Mouse (Mus musculus): ENCODE measurements around the gene Tspan1. TPM values are rescaled to one million over a fixed set of nuclear protein-coding genes. Genes with fewer than 3 reads are reported as not detected.

Gene Tspan1
- total RNA-seq, 2 experiments from 2014 or later, result not detected

DNA sequence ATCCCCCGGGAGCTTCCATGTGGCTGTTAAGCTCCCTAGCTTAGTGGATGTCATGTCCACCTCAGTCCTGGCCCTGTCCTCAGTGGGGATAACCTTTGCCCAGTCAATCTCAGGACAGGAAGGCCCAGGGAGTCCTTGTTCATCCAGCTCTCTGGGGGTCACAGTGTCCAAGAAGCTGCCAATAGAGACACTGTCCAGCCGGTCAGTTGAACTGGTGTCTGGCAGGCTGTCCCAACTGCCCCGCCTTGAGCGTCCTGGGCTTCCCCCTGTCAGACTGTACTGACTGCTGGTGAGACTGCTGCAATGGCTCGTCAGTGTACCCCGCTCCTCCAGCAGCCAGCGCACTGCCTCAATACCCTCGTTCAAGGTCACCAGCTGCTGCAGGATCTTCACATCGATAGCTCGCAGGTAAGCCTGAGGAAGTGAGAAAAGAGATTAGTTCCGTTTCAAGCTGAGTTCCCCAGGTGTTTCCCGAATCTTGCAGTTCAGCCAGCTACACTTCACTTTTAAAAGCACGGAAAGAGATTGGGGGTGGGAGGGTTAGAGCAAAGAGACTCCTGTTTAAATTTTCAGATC is 29.9 kb downstream of the Tspan1 start:
- no peak for ATAC-seq (replicated peaks; ENCODE audit: low FRiP score, poor library complexity, severe bottlenecking)

DNA sequence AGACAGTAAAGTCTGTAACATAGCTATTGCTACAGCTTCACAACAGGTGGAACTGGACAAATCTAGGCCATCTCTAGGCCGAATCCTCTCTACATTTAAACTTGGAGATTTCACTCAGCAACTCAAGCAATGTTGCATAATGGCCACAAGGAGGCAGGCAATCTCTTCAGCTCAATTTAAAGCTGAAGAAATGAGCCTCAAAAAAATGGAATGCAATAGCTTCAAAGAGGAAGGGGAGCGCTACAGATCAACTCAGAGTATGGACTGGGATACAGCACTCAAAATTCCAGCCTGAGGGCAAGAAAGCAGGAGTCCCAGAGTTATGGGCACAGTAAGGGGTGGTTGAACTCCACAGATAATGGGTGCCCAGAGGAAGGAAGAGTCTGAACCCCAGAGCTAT is 32.4 kb downstream of the Tspan1 start:
- no peak for ATAC-seq (replicated peaks; ENCODE audit: low FRiP score, poor library complexity, severe bottlenecking)

DNA sequence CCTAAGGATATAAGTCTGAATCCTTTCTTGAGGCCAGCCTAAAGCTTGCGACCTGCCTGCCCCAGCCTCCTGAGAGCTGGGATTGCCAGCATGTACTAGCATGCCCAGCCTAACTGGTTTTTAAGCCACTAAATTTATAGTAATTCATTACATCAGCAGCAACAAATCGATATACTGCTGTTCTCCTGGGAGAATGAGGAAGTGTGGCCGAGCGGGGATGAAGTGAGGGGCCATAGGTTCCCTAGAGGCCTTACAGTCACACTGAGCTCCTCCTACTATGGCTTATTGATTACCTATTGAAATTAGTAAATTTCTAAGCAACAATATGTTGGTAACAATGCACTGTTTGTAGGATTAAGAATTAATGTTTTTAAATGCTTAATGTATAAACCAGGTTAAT is 34.3 kb downstream of the Tspan1 start:
- no peak for ATAC-seq (replicated peaks; ENCODE audit: low FRiP score, poor library complexity, severe bottlenecking)

DNA sequence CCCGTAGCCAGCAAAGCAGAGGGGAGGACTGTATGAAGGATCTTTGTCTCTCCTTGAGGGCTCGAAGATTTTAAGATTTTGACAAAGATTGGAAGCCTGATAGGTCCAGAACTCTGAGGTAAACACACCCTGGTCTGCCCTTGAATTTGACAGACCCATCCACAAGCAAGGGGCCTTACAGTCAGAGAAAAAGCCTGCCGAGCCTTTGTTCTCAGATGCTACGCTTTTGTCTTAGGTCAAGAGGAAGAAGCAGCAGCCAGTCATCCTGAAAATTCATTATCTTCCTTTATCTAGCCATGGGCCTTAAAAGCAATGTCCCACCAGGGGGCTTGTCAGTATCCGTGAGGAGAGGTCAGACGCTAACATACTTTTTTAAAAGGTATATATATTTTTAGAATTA is 39.4 kb downstream of the Tspan1 start:
- ATAC-seq (replicated peaks; ENCODE audit: low FRiP score, poor library complexity, severe bottlenecking), result no peak

DNA sequence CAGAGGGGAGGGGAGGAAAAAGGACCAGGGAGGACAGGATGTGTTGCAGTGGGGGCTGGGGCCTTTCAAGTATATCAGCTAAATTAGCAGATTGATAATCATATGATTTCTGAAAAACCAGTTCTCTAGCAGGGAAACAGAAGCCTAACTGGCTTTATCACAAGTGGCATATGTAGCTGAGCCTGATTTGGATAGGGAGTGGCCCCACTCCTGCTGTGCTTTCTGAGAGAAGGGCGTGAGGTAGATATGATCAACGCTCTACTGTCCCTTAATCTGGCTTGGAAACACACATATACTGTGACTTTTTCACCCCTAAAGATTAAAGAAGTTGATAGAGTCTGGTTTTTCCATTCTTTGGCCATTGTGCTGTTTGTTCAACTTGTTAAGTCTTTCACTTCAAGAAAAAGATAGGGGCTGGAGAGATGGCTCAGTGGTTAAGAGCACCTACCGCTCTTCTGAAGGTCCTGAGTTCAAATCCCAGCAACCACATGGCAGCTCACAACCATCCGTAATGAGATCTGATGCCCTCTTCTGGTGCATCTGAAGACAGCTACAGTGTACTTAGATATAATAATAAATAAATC is 41.5 kb downstream of the Tspan1 start:
- no peak for ATAC-seq (replicated peaks; ENCODE audit: low FRiP score, poor library complexity, severe bottlenecking)

DNA sequence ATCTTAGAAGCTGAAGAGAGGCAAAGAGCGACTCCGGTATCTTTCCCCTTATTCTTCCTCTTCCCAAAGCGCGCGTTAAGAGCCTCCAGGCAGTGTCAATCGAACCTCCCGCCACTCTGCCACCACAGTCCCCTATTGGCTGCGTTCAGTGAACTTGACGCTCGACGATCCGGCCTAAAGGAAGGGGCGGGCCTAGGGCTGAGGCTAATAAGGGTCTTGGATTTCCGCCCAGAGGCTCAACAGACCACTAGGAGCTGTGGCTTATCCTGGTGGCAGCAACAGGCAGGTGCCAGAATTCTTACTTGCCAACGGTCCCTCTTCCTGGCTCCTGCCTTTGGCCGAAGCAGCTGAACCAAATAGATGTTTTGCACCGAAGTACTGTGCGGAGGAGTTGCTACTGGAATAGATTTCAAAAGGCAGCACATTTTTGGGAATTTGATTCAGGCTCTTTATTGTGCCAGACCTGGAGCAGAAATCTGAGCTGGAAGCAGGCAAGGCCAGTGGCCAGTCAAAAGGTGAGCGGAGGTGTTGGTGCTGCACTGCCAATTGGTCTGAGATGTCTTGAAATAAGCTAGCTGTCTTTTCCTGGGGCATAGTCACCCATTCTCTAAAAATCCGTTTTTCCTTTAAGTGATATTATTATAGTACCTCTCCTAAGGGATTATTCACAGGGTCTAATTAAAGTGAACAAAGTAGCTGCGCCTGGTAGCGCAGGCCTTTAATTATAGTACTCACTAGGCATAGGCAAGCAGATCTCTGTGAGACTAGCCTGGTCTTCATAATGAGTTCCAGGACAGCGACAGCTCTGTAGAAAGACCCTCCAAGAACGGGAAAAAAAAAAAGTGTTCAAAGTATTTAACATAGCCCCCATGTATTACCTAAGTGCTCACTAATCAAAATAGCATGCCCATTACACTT is 43.5 kb downstream of the Tspan1 start, which contains the start of the genes Rad54l and Pomgnt1:
TSS of gene Rad54l (minus strand) at position 89 of the 918 bp plus-strand sequence.
TSS of gene Pomgnt1 (plus strand) at position 239 of the 918 bp plus-strand sequence.
- ATAC-seq (replicated peaks; ENCODE audit: low FRiP score, poor library complexity, severe bottlenecking), result peak; percentile 97

DNA sequence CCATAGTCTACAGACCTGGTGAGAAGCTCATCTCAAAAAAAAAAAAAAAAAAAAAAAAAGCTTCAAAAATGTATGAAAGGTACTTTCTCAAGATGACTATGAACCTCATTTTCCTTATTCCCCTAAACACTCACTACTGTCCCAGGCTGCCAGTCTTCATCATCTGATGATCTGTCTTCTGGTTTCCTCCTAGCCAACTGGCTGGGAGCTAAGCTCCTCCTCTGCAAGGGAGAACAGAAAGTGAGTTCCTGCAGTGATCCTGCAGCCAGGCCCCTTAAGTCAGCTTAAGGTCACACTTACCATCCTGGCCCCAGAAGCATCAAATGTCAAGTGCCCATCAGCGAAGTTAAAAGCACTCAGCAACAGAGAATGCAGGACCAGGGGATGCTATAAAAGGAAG is 44.6 kb downstream of the Tspan1 start:
- ATAC-seq (replicated peaks; ENCODE audit: low FRiP score, poor library complexity, severe bottlenecking), result peak; percentile 68

Other genes starting within 250 kb of the Tspan1 start
- not detected in 2 replicates for gene Dmbx1, start 227.7 kb downstream of the Tspan1 start, total RNA-seq (2015; ENCODE audit: low replicate concordance)
- not detected in 2 replicates for gene Dmbx1, start 227.7 kb downstream of the Tspan1 start, total RNA-seq (2017; ENCODE audit: low replicate concordance)
- gene Faah, start 149.7 kb downstream of the Tspan1 start, total RNA-seq (2015; ENCODE audit: low replicate concordance), result 0.84 TPM in 1 of 2 replicates, not detected in the other
- 0.64 TPM in 1 of 2 replicates, not detected in the other for gene Faah, start 149.7 kb downstream of the Tspan1 start, total RNA-seq (2017; ENCODE audit: low replicate concordance)
- 0.84 and 3.6 TPM in 2 replicates for gene Nsun4, start 113.7 kb downstream of the Tspan1 start, total RNA-seq (2015; ENCODE audit: low replicate concordance)
- gene Nsun4, start 113.7 kb downstream of the Tspan1 start, total RNA-seq (2017; ENCODE audit: low replicate concordance), result 1.4 and 2.1 TPM in 2 replicates
- gene Uqcrh, start 92.5 kb downstream of the Tspan1 start, total RNA-seq (2015; ENCODE audit: low replicate concordance), result 302 and 380 TPM in 2 replicates
- 113 and 237 TPM in 2 replicates for gene Uqcrh, start 92.5 kb downstream of the Tspan1 start, total RNA-seq (2017; ENCODE audit: low replicate concordance)
- gene Lrrc41, start 92.3 kb downstream of the Tspan1 start, total RNA-seq (2015; ENCODE audit: low replicate concordance), result 8.3 and 9.2 TPM in 2 replicates
- 5.4 and 11.9 TPM in 2 replicates for gene Lrrc41, start 92.3 kb downstream of the Tspan1 start, total RNA-seq (2017; ENCODE audit: low replicate concordance)
- 40.2 and 41.8 TPM in 2 replicates for gene Rad54l, start 43.9 kb downstream of the Tspan1 start, total RNA-seq (2015; ENCODE audit: low replicate concordance)
- gene Rad54l, start 43.9 kb downstream of the Tspan1 start, total RNA-seq (2017; ENCODE audit: low replicate concordance), result 25.8 and 51.3 TPM in 2 replicates
- gene Pomgnt1, start 43.8 kb downstream of the Tspan1 start, total RNA-seq (2015; ENCODE audit: low replicate concordance), result 1.4 TPM in 1 of 2 replicates, not detected in the other
- gene Pomgnt1, start 43.8 kb downstream of the Tspan1 start, total RNA-seq (2017; ENCODE audit: low replicate concordance), result 1.0 and 2.6 TPM in 2 replicates
- not detected in 2 replicates for gene Lurap1, start 16.3 kb downstream of the Tspan1 start, total RNA-seq (2015; ENCODE audit: low replicate concordance)
- gene Lurap1, start 16.3 kb downstream of the Tspan1 start, total RNA-seq (2017; ENCODE audit: low replicate concordance), result not detected in 2 replicates
- gene 1700042G07Rik, start 5.8 kb upstream of the Tspan1 start, total RNA-seq (2015; ENCODE audit: low replicate concordance), result not detected in 2 replicates
- not detected in 2 replicates for gene 1700042G07Rik, start 5.8 kb upstream of the Tspan1 start, total RNA-seq (2017; ENCODE audit: low replicate concordance)
- not detected in 2 replicates for gene Gm49337, start 5.8 kb upstream of the Tspan1 start, total RNA-seq (2015; ENCODE audit: low replicate concordance)
- gene Gm49337, start 5.8 kb upstream of the Tspan1 start, total RNA-seq (2017; ENCODE audit: low replicate concordance), result 1.7 TPM in 1 of 2 replicates, not detected in the other
- gene Pik3r3, start 54.0 kb upstream of the Tspan1 start, total RNA-seq (2015; ENCODE audit: low replicate concordance), result 1.8 and 2.1 TPM in 2 replicates
- gene Pik3r3, start 54.0 kb upstream of the Tspan1 start, total RNA-seq (2017; ENCODE audit: low replicate concordance), result 0.26 and 5.7 TPM in 2 replicates

Measured in erythroid progenitor cell, adult 5-6 weeks (primary cell).